Mouse (Mus musculus): ENCODE measurements around the gene Nfya.

- no peak for TF ChIP-seq CTCF (IDR thresholded peaks at IDR 0.05; ENCODE audit: control insufficient read depth, insufficient read depth, insufficient replicate concordance, low read depth, low read length)
- no peak for TF ChIP-seq POLR2A (IDR thresholded peaks at IDR 0.05; ENCODE audit: control insufficient read depth, low read depth, low read length)
These were observed 41.1 kb upstream of the Nfya start for GRCm38 (mm10) chr17:48450666-48451352.

Measured in testis, adult 2 months (tissue).